Mouse (Mus musculus) layer of hippocampus, adult 8-10 months (tissue): ENCODE measurements around the gene Abca4. TPM values are rescaled to one million over a fixed set of nuclear protein-coding genes. Genes with fewer than 3 reads are reported as not detected.
A peak's percentile ranks its signal among the peaks of the same experiment; 100 is the strongest.

Experiments
- DNase-seq, 2 experiments: peaks; one replicate each; pipeline ENCODE4 v3.0.0; 2022; ENCODE audit warnings: low spot score in 2 of 2
- total RNA-seq, 4 experiments: library from RNA; stranded (reverse); gene quantifications; 2 replicates each; pipeline ENCODE4 v1.2.4; 2022

Abca4 gene
- total RNA-seq, 4 experiments from 2014 or later = 1.6 to 3.1 (median 2.4) TPM

GRCm38 (mm10) chr3:122107643-122108194 is 63.5 kb downstream of the Abca4 start:
- DNase-seq = no peak

- DNase-seq = no peak
Observed at GRCm38 (mm10) chr3:122109461-122109860, 65.2 kb downstream of the Abca4 start.

GRCm38 (mm10) chr3:122111141-122111981 is 67.1 kb downstream of the Abca4 start:
- no peak for DNase-seq

GRCm38 (mm10) chr3:122118651-122119214 is 74.5 kb downstream of the Abca4 start:
- no peak for DNase-seq

GRCm38 (mm10) chr3:122119733-122120132 is 75.5 kb downstream of the Abca4 start:
- no peak for DNase-seq

GRCm38 (mm10) chr3:122120217-122120616 is 76.0 kb downstream of the Abca4 start:
- DNase-seq = no peak

GRCm38 (mm10) chr3:122122127-122122663 is 78.0 kb downstream of the Abca4 start:
- peak; percentile 78 to 80 for DNase-seq

GRCm38 (mm10) chr3:122122838-122123237 is 78.6 kb downstream of the Abca4 start:
- DNase-seq = no peak

- no peak for DNase-seq
Observed at GRCm38 (mm10) chr3:122128999-122129493, 84.8 kb downstream of the Abca4 start.

- DNase-seq = no peak
Observed at GRCm38 (mm10) chr3:122130771-122131170, 86.5 kb downstream of the Abca4 start.

- DNase-seq = no peak
Observed at GRCm38 (mm10) chr3:122131633-122132032, 87.4 kb downstream of the Abca4 start.

- no peak for DNase-seq
Observed at GRCm38 (mm10) chr3:122133255-122133654, 89.0 kb downstream of the Abca4 start.

GRCm38 (mm10) chr3:122133840-122134239 is 89.6 kb downstream of the Abca4 start:
- no peak for DNase-seq

GRCm38 (mm10) chr3:122140589-122141400 is 96.6 kb downstream of the Abca4 start:
- peak in 1 of 2 experiments; percentile 41 for DNase-seq

GRCm38 (mm10) chr3:122142256-122142922 is 98.1 kb downstream of the Abca4 start:
- no peak for DNase-seq

- DNase-seq = no peak
Observed at GRCm38 (mm10) chr3:122143432-122143831, 99.2 kb downstream of the Abca4 start.

- DNase-seq = no peak
Observed at GRCm38 (mm10) chr3:122145430-122145829, 101.2 kb downstream of the Abca4 start.

- no peak for DNase-seq
Observed at GRCm38 (mm10) chr3:122150836-122151235, 106.6 kb downstream of the Abca4 start.

GRCm38 (mm10) chr3:122152431-122152830 is 108.2 kb downstream of the Abca4 start:
- DNase-seq = peak; percentile 15 to 21

- DNase-seq = no peak
Observed at GRCm38 (mm10) chr3:122154080-122154479, 109.8 kb downstream of the Abca4 start.

- no peak for DNase-seq
Observed at GRCm38 (mm10) chr3:122159447-122159846, 115.2 kb downstream of the Abca4 start.
